Mouse (Mus musculus) limb, embryonic 14.5 days (tissue): ENCODE measurements at regions not wholly inside any gene's neighbourhood (a gene's known extent, or its start where the extent isn't known, plus 50 kb on each side); places are given as distances from the start of the nearest gene placed in this dataset.

Source experiments
- ATAC-seq: fragments of 200-750 bp; cut with Nextera tagmentation; 2 replicates; pipeline ENCODE4 v1.8.0; 2017; ENCODE audit warnings: low read depth, moderate number of reproducible peaks, moderate TSS enrichment; ENCODE audit not compliant: low FRiP score
- DNase-seq: peaks from one replicate; pipeline ENCODE4 v3.0.0-alpha.2; 2015; ENCODE audit warnings: low spot score
- H3K27ac ChIP-seq: fragments of 300-500 bp; sonication (generic); replicated peaks from 2 replicates; pipeline ENCODE4 v1.5.1; 2014; ENCODE audit warnings: low read depth, mild to moderate bottlenecking, low read length, moderate library complexity, mixed read lengths
- H3K27me3 ChIP-seq: fragments of 300-500 bp; sonication (generic); 2 replicates; pipeline ENCODE4 v1.6.1; 2014; ENCODE audit warnings: low read length, mixed read lengths; ENCODE audit not compliant: control insufficient read depth, insufficient read depth
- H3K36me3 ChIP-seq: fragments of 300-500 bp; sonication (generic); 2 replicates; pipeline ENCODE4 v1.6.1; 2014; ENCODE audit warnings: mild to moderate bottlenecking, low read length, moderate library complexity, mixed read lengths; ENCODE audit not compliant: control insufficient read depth, insufficient read depth
- H3K4me1 ChIP-seq: fragments of 300-500 bp; sonication (generic); 2 replicates; pipeline ENCODE4 v1.6.1; 2014; ENCODE audit warnings: antibody characterized with exemption, low read length, mixed read lengths; ENCODE audit not compliant: control insufficient read depth, insufficient read depth
- H3K4me2 ChIP-seq: fragments of 300-500 bp; sonication (generic); replicated peaks from 2 replicates; pipeline ENCODE4 v1.6.1; 2014; ENCODE audit warnings: low read depth, mild to moderate bottlenecking, low read length, moderate library complexity; ENCODE audit not compliant: severe bottlenecking
- H3K4me3 ChIP-seq: fragments of 300-500 bp; sonication (generic); replicated peaks from 2 replicates; pipeline ENCODE4 v1.5.1; 2014; ENCODE audit warnings: low read length
- H3K9ac ChIP-seq: fragments of 300-500 bp; sonication (generic); 2 replicates; pipeline ENCODE4 v1.6.1; 2014; ENCODE audit warnings: mild to moderate bottlenecking, low read depth, low read length, moderate library complexity; ENCODE audit not compliant: severe bottlenecking
- H3K9me3 ChIP-seq: fragments of 300-500 bp; sonication (generic); 2 replicates; pipeline ENCODE4 v1.6.1; 2016; ENCODE audit warnings: low read length; ENCODE audit not compliant: control insufficient read depth
- POLR2A ChIP-seq: fragments of 200-500 bp; IDR thresholded peaks from 2 replicates; pipeline ENCODE4 v1.8.0; 2012; ENCODE audit warnings: inconsistent platforms, mild to moderate bottlenecking, moderate library complexity, borderline replicate concordance; ENCODE audit not compliant: insufficient read depth, insufficient read length; ENCODE audit errors: extremely low read depth
- whole genome bisulfite sequencing: fragments of 180-500 bp; shearing (Covaris S2); extraction: QIAGEN DNeasy Blood & Tissue Kit; methylation state at CpG from one replicate; pipeline ENCODE4 v1.1.7; 2014; 5-methylcytosine and 5-hydroxymethylcytosine counted together

GRCm38 (mm10) chr4:125420561-125421241 lies 69.8 kb upstream of the Grik3 start:
- 22% methylated on average over 5 of the region's 5 CpGs for WGBS
- DNase-seq: no peak
- no peak overlapping the region for H3K9ac ChIP-seq
- H3K36me3 ChIP-seq: no peaks in the 10 kb centered on the region
- H3K27ac ChIP-seq: no peak overlapping the region
- no peak for TF ChIP-seq POLR2A
- peak; percentile 65; the same call in 1 of the 2 replicates for ATAC-seq
- H3K27me3 ChIP-seq: no peaks in the 10 kb centered on the region
- H3K4me2 ChIP-seq: no peak overlapping the region
- H3K4me1 ChIP-seq: peaks cover 3% of the 10 kb centered on the region; the same call in 1 of the 2 replicates
- H3K4me3 ChIP-seq: no peak overlapping the region
- no peaks in the 10 kb centered on the region for H3K9me3 ChIP-seq

GRCm38 (mm10) chr4:125419491-125420255 lies 70.8 kb upstream of the Grik3 start:
- no peak for ATAC-seq
- no peak for TF ChIP-seq POLR2A
- Histone ChIP-seq H3K4me1 (peaks cover 3% of the 10 kb centered on the region; the same call in 1 of the 2 replicates), H3K9ac (no peak overlapping the region), H3K27ac (no peak overlapping the region), H3K4me2 (no peak overlapping the region), H3K36me3 (no peaks in the 10 kb centered on the region), H3K4me3 (no peak overlapping the region), H3K9me3 (no peaks in the 10 kb centered on the region), H3K27me3 (no peaks in the 10 kb centered on the region)
- WGBS: 40% methylated on average over 12 of the region's 12 CpGs
- no peak for DNase-seq

GRCm38 (mm10) chr4:125415308-125415707 lies 75.2 kb upstream of the Grik3 start:
- H3K27ac ChIP-seq: no peak overlapping the region
- no peaks in the 10 kb centered on the region for H3K36me3 ChIP-seq
- no peak for DNase-seq
- H3K4me3 ChIP-seq: no peak overlapping the region
- H3K9me3 ChIP-seq: no peaks in the 10 kb centered on the region
- no peaks in the 10 kb centered on the region for H3K27me3 ChIP-seq
- ATAC-seq: no peak
- TF ChIP-seq POLR2A: no peak
- no peak overlapping the region for H3K9ac ChIP-seq
- 50% methylated on average over 11 of the region's 11 CpGs for WGBS
- H3K4me1 ChIP-seq: no peaks in the 10 kb centered on the region
- no peak overlapping the region for H3K4me2 ChIP-seq

- peak; percentile 19 for DNase-seq
- Histone ChIP-seq H3K9me3 (no peaks in the 10 kb centered on the region), H3K36me3 (no peaks in the 10 kb centered on the region), H3K4me3 (no peak overlapping the region), H3K4me1 (no peaks in the 10 kb centered on the region), H3K27me3 (no peaks in the 10 kb centered on the region), H3K27ac (no peak overlapping the region), H3K9ac (no peak overlapping the region), H3K4me2 (no peak overlapping the region)
- no peak for TF ChIP-seq POLR2A
- peak; percentile 80; the same call in 1 of the 2 replicates for ATAC-seq
- WGBS: 76% methylated on average over 7 of the region's 7 CpGs
Observed at GRCm38 (mm10) chr4:125413833-125414719, 76.4 kb upstream of the Grik3 start.
